Mouse (Mus musculus): ENCODE results near the gene Il11.

DNA sequence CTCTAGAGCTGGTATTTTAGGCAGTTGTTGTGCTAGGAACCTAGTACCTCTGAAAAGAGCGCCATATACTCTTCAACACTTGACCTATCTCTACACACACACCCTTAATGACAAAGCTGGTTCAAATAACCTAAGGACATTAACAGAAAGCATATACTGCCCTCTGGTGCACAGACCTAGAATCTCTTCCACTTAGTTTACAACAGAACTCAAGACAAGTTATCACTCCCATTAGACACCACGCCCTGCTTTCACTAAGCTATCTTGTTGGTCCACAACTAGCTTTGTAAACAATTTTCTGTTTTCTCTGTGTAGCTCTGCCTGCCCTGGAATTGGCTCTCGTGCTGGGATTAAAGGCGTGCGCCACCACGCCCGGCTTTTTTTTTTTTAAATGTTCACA lies 24.1 kb upstream of the Il11 start:
- peak; percentile 83 for TF ChIP-seq CTCF (IDR thresholded peaks at IDR 0.05; ENCODE audit: low read depth)
- no peak for TF ChIP-seq EP300 (optimal IDR thresholded peaks at IDR 0.05)
